Mouse (Mus musculus) G1E (cell line): Measurements from ENCODE around the gene Stk38l.

ENCODE experiments used
- CTCF ChIP-seq: IDR thresholded peaks from 2 replicates; pipeline ENCODE4 v1.5.1; 2012; ENCODE audit warnings: low read depth, low read length, inconsistent platforms, mixed read lengths
- GATA1 ChIP-seq: IDR thresholded peaks from 2 replicates; pipeline ENCODE4 v1.6.1; 2012; ENCODE audit warnings: borderline replicate concordance, low read length, inconsistent platforms, mixed read lengths

GRCm38 (mm10) chr6:146813007-146813406 is 88.2 kb downstream of the Stk38l start:
- TF ChIP-seq CTCF (no peak), GATA1 (no peak)
